Mouse (Mus musculus): ENCODE measurements around the gene Tmem132d.

- TF ChIP-seq CTCF (IDR thresholded peaks at IDR 0.05; ENCODE audit: borderline replicate concordance, extremely low read depth, insufficient read depth, insufficient read length) (no peak), POLR2A (IDR thresholded peaks at IDR 0.05; ENCODE audit: borderline replicate concordance, extremely low read depth, insufficient read depth, insufficient read length, poor library complexity, severe bottlenecking) (no peak)
Observed at GRCm38 (mm10) chr5:128330351-128330750, 102.5 kb downstream of the Tmem132d start.
